Mouse (Mus musculus) midbrain, embryonic 14.5 days (tissue): ENCODE measurements around the gene Piwil4. TPM values are rescaled to one million over a fixed set of nuclear protein-coding genes. Genes with fewer than 3 reads are reported as not detected.

Source experiments
- ATAC-seq: fragments of 200-750 bp; cut with Nextera tagmentation; 2 replicates; pipeline ENCODE4 v1.8.0; 2017; ENCODE audit warnings: moderate number of reproducible peaks, moderate library complexity; ENCODE audit not compliant: low FRiP score, low TSS enrichment
- DNase-seq: peaks from one replicate; pipeline ENCODE4 v3.0.0-alpha.2; 2015
- H3K27ac ChIP-seq: fragments of 300-500 bp; sonication (generic); replicated peaks from 2 replicates; pipeline ENCODE4 v1.5.1; 2014; ENCODE audit warnings: mild to moderate bottlenecking, low read depth, low read length, moderate library complexity
- H3K27me3 ChIP-seq: fragments of 300-500 bp; sonication (generic); 2 replicates; pipeline ENCODE4 v1.6.1; 2014; ENCODE audit warnings: low read length, control low read depth, mixed read lengths; ENCODE audit not compliant: control insufficient read depth, insufficient read depth
- H3K36me3 ChIP-seq: fragments of 300-500 bp; sonication (generic); 2 replicates; pipeline ENCODE4 v1.6.1; 2014; ENCODE audit warnings: low read length, control low read depth; ENCODE audit not compliant: control insufficient read depth, insufficient read depth
- H3K4me1 ChIP-seq: fragments of 300-500 bp; sonication (generic); 2 replicates; pipeline ENCODE4 v1.6.1; 2014; ENCODE audit warnings: mild to moderate bottlenecking, antibody characterized with exemption, low read length, control low read depth; ENCODE audit not compliant: control insufficient read depth, insufficient read depth
- H3K4me2 ChIP-seq: fragments of 300-500 bp; sonication (generic); 2 replicates; pipeline ENCODE4 v1.6.1; 2014; ENCODE audit warnings: mild to moderate bottlenecking, low read length, moderate library complexity
- H3K4me3 ChIP-seq: fragments of 300-500 bp; sonication (generic); replicated peaks from 2 replicates; pipeline ENCODE4 v1.5.1; 2014; ENCODE audit warnings: low read depth, low read length
- H3K9ac ChIP-seq: fragments of 300-500 bp; sonication (generic); replicated peaks from 2 replicates; pipeline ENCODE4 v1.6.1; 2014; ENCODE audit warnings: mild to moderate bottlenecking, low read length, moderate library complexity
- H3K9me3 ChIP-seq: fragments of 300-500 bp; sonication (generic); 2 replicates; pipeline ENCODE4 v1.6.1; 2016; ENCODE audit warnings: low read length, control low read depth, mixed read lengths; ENCODE audit not compliant: control insufficient read depth
- whole genome bisulfite sequencing: fragments of 180-500 bp; shearing (Covaris S2); extraction: QIAGEN DNeasy Blood & Tissue Kit; methylation state at CpG from one replicate; pipeline ENCODE4 v1.1.7; 2014; 5-methylcytosine and 5-hydroxymethylcytosine counted together
- polyA plus RNA-seq: library from polyadenylated mRNA; unstranded; fragments of >200 nt; fragmentation: Nextera tagmentation; extraction: Ambion mirVana; gene quantifications from 2 replicates; pipeline ENCODE4 v1.2.1, GENCODE M21; 2014

The Piwil4 gene
- polyA plus RNA-seq, 1 experiment from 2014 or later: 0.41 TPM

GRCm38 (mm10) chr9:14739498-14740150, 909 bp downstream of the Piwil4 start:
- Histone ChIP-seq H3K9ac (no peak overlapping the region), H3K36me3 (no peaks in the 10 kb centered on the region), H3K27me3 (no peaks in the 10 kb centered on the region), H3K4me1 (no peaks in the 10 kb centered on the region), H3K4me2 (no peak overlapping the region), H3K9me3 (no peaks in the 10 kb centered on the region), H3K27ac (no peak overlapping the region), H3K4me3 (no peak overlapping the region)
- WGBS: 90% methylated on average over 4 of the region's 4 CpGs
- DNase-seq (no peak), ATAC-seq (no peak)

- no peak overlapping the region for H3K27ac ChIP-seq
- DNase-seq (no peak), ATAC-seq (no peak)
- no peak overlapping the region for H3K9ac ChIP-seq
- no peaks in the 10 kb centered on the region for H3K27me3 ChIP-seq
- H3K4me2 ChIP-seq: no peak overlapping the region
- H3K4me3 ChIP-seq: no peak overlapping the region
- 62% methylated on average over 9 of the region's 9 CpGs for WGBS
- no peaks in the 10 kb centered on the region for H3K4me1 ChIP-seq
- no peaks in the 10 kb centered on the region for H3K36me3 ChIP-seq
- H3K9me3 ChIP-seq: no peaks in the 10 kb centered on the region
These were observed 9.5 kb downstream of the Piwil4 start for GRCm38 (mm10) chr9:14730941-14731541.

DNA sequence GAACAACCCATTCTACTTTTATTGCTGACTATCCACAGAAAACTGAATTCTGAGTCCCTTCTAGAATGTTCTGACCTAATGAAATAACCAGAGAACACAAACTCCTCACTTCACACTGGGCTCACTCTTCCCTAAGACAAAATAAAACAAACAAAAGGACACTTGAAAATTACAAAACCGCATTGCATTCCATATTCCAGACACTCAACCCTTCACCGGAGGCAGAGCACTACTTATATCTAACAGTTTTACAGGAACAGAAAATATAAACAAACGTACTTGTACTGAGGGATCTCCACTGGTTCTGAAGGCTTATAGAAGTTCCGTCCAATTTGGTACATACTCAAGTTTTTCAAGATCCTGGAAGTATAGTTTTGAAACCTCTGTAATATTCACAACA, 12.2 kb downstream of the Piwil4 start:
- ATAC-seq (no peak), DNase-seq (no peak)
- H3K27ac ChIP-seq: no peak overlapping the region
- H3K27me3 ChIP-seq: no peaks in the 10 kb centered on the region
- WGBS: 87% methylated on average over 4 of the region's 4 CpGs
- H3K9ac ChIP-seq: no peak overlapping the region
- H3K4me1 ChIP-seq: no peaks in the 10 kb centered on the region
- H3K9me3 ChIP-seq: no peaks in the 10 kb centered on the region
- H3K4me2 ChIP-seq: no peak overlapping the region
- H3K36me3 ChIP-seq: no peaks in the 10 kb centered on the region
- no peak overlapping the region for H3K4me3 ChIP-seq

DNA sequence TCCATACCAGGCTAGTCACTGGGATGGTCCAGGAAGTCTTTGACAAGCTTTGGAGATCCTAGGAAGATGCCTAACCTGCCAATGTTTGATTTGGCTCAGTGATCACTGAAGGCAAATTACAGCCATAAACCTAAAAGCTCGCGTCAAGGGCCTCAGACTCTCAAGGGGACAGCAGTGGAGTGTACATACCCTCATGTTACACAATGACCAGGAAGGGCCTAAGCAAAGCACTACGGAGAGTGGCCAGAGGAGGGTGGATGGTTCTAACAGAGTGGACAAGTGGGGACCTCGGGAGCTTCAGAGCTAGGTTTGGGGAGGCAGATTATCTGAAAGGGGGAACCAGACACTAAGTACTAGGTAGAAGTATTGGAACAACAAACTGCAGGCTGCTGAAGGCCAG, 13.9 kb downstream of the Piwil4 start:
- no peaks in the 10 kb centered on the region for H3K4me1 ChIP-seq
- no peaks in the 10 kb centered on the region for H3K36me3 ChIP-seq
- H3K9me3 ChIP-seq: no peaks in the 10 kb centered on the region
- H3K27ac ChIP-seq: no peak overlapping the region
- H3K4me2 ChIP-seq: no peak overlapping the region
- 95% methylated on average over 4 of the region's 4 CpGs for WGBS
- no peaks in the 10 kb centered on the region for H3K27me3 ChIP-seq
- H3K9ac ChIP-seq: no peak overlapping the region
- H3K4me3 ChIP-seq: no peak overlapping the region
- DNase-seq (no peak), ATAC-seq (no peak)

- WGBS: 84% methylated on average over 6 of the region's 6 CpGs
- DNase-seq (no peak), ATAC-seq (no peak)
- H3K4me3 ChIP-seq: no peak overlapping the region
- no peaks in the 10 kb centered on the region for H3K4me1 ChIP-seq
- H3K27ac ChIP-seq: no peak overlapping the region
- H3K27me3 ChIP-seq: no peaks in the 10 kb centered on the region
- H3K36me3 ChIP-seq: no peaks in the 10 kb centered on the region
- H3K4me2 ChIP-seq: no peak overlapping the region
- no peak overlapping the region for H3K9ac ChIP-seq
- H3K9me3 ChIP-seq: no peaks in the 10 kb centered on the region
These were observed 14.5 kb downstream of the Piwil4 start for GRCm38 (mm10) chr9:14726005-14726404.

- Histone ChIP-seq H3K36me3 (no peaks in the 10 kb centered on the region), H3K9ac (no peak overlapping the region), H3K4me1 (no peaks in the 10 kb centered on the region), H3K27ac (no peak overlapping the region), H3K27me3 (no peaks in the 10 kb centered on the region), H3K9me3 (no peaks in the 10 kb centered on the region), H3K4me2 (no peak overlapping the region), H3K4me3 (no peak overlapping the region)
- 74% methylated on average over 5 of the region's 5 CpGs for WGBS
- no peak for DNase-seq
- no peak for ATAC-seq
These were observed 15.6 kb downstream of the Piwil4 start for GRCm38 (mm10) chr9:14724755-14725420.

- H3K36me3 ChIP-seq: no peaks in the 10 kb centered on the region
- no peak overlapping the region for H3K4me2 ChIP-seq
- H3K27me3 ChIP-seq: no peaks in the 10 kb centered on the region
- 0 out of 2 replicates have a peak, but pooled peaks cover 3% of the 10 kb centered on the region for H3K4me1 ChIP-seq
- no peaks in the 10 kb centered on the region for H3K9me3 ChIP-seq
- H3K27ac ChIP-seq: no peak overlapping the region
- H3K9ac ChIP-seq: no peak overlapping the region
- ATAC-seq (no peak), DNase-seq (no peak)
- WGBS: 81% methylated on average over 5 of the region's 5 CpGs
- H3K4me3 ChIP-seq: no peak overlapping the region
These were observed 18.9 kb downstream of the Piwil4 start for GRCm38 (mm10) chr9:14721610-14722009.

DNA sequence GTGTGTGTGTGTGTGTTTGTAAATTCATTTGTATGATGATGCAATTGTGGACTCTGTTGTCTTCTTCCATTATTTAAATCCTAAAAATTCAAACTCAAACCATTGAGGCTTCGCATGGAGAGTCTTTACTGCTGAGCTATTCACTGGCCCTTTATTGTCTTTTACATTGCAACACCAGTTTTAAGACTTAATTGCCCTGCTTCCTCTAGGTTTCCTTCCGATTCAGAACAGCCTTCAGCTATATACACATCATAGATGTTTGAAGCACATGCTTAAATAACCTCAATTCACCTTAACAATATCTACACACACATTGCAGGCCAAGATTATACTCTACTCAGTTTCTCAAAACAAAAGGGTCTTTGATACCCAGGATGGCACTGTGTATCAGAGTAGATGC, 20.1 kb downstream of the Piwil4 start:
- H3K27ac ChIP-seq: no peak overlapping the region
- no peaks in the 10 kb centered on the region for H3K36me3 ChIP-seq
- ATAC-seq (no peak), DNase-seq (no peak)
- no peak overlapping the region for H3K9ac ChIP-seq
- no peaks in the 10 kb centered on the region for H3K27me3 ChIP-seq
- 60% methylated on average over 2 of the region's 2 CpGs for WGBS
- H3K4me3 ChIP-seq: no peak overlapping the region
- H3K4me2 ChIP-seq: no peak overlapping the region
- 0 out of 2 replicates have a peak, but pooled peaks cover 3% of the 10 kb centered on the region for H3K4me1 ChIP-seq
- H3K9me3 ChIP-seq: no peaks in the 10 kb centered on the region

DNA sequence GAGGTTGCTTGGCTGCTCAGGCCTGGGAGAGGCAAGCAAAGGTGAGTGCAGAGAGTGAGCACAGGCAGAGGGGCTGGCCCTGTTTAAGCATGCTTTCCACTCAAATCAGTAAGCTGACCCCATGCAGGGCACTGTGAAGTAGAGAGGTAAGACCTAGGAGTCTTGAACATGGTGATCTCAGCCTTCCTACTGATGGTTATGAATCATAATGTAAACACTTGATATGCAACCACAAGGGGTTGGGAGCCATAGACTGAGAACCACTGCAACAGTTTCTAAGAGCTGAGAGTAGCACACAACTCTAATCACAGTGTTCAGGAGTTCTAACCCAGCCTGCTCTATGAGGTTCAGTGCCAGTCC, 22.2 kb downstream of the Piwil4 start:
- Histone ChIP-seq H3K9me3 (no peaks in the 10 kb centered on the region), H3K27ac (no peak overlapping the region), H3K9ac (no peak overlapping the region), H3K4me3 (no peak overlapping the region), H3K36me3 (no peaks in the 10 kb centered on the region), H3K4me1 (0 out of 2 replicates have a peak, but pooled peaks cover 3% of the 10 kb centered on the region), H3K27me3 (no peaks in the 10 kb centered on the region), H3K4me2 (peak overlapping the region; percentile 19; the same call in 1 of the 2 replicates)
- no peak for DNase-seq
- ATAC-seq: no peak
